Mouse (Mus musculus) hindbrain, embryonic 14.5 days (tissue): Measurements from ENCODE around the gene Tars2. TPM values are rescaled to one million over a fixed set of nuclear protein-coding genes. Genes with fewer than 3 reads are reported as not detected.

Experiments used
- ATAC-seq: fragments of 200-750 bp; cut with Nextera tagmentation; 2 replicates; pipeline ENCODE4 v1.8.0; 2017; ENCODE audit warnings: moderate number of reproducible peaks, mild to moderate bottlenecking, moderate TSS enrichment, moderate library complexity; ENCODE audit not compliant: low FRiP score
- DNase-seq: peaks from one replicate; pipeline ENCODE4 v3.0.0-alpha.2; 2015; ENCODE audit warnings: low spot score
- H3K27ac ChIP-seq: fragments of 300-500 bp; sonication (generic); 2 replicates; pipeline ENCODE4 v1.5.1; 2014; ENCODE audit warnings: mild to moderate bottlenecking, moderate library complexity
- H3K27me3 ChIP-seq: fragments of 300-500 bp; sonication (generic); 2 replicates; pipeline ENCODE4 v1.6.1; 2014; ENCODE audit warnings: mild to moderate bottlenecking, low read length, mixed read lengths; ENCODE audit not compliant: control insufficient read depth, insufficient read depth
- H3K36me3 ChIP-seq: fragments of 300-500 bp; sonication (generic); replicated peaks from 2 replicates; pipeline ENCODE4 v1.6.1; 2014; ENCODE audit not compliant: control insufficient read depth, insufficient read depth
- H3K4me1 ChIP-seq: fragments of 300-500 bp; sonication (generic); replicated peaks from 2 replicates; pipeline ENCODE4 v1.6.1; 2014; ENCODE audit warnings: antibody characterized with exemption, low read length, mixed read lengths; ENCODE audit not compliant: control insufficient read depth, insufficient read depth
- H3K4me2 ChIP-seq: fragments of 300-500 bp; sonication (generic); replicated peaks from 2 replicates; pipeline ENCODE4 v1.6.1; 2014; ENCODE audit warnings: mild to moderate bottlenecking, moderate library complexity
- H3K4me3 ChIP-seq: fragments of 300-500 bp; sonication (generic); replicated peaks from 2 replicates; pipeline ENCODE4 v1.5.1; 2014; ENCODE audit warnings: mild to moderate bottlenecking, low read length
- H3K9ac ChIP-seq: fragments of 300-500 bp; sonication (generic); 2 replicates; pipeline ENCODE4 v1.6.1; 2014
- H3K9me3 ChIP-seq: fragments of 300-500 bp; sonication (generic); 2 replicates; pipeline ENCODE4 v1.6.1; 2016; ENCODE audit warnings: low read length; ENCODE audit not compliant: control insufficient read depth
- WGBS: fragments of 180-500 bp; shearing (Covaris S2); extraction: QIAGEN DNeasy Blood & Tissue Kit; methylation state at CpG from one replicate; pipeline ENCODE4 v1.1.7; 2014; 5-methylcytosine and 5-hydroxymethylcytosine counted together
- polyA plus RNA-seq: library from polyadenylated mRNA; unstranded; fragments of >200 nt; fragmentation: Nextera tagmentation; extraction: Ambion mirVana; gene quantifications from 2 replicates; pipeline ENCODE4 v1.2.1, GENCODE M21; 2014

Tars2 gene
- polyA plus RNA-seq, 1 experiment from 2014 or later: 43.2 TPM

DNA sequence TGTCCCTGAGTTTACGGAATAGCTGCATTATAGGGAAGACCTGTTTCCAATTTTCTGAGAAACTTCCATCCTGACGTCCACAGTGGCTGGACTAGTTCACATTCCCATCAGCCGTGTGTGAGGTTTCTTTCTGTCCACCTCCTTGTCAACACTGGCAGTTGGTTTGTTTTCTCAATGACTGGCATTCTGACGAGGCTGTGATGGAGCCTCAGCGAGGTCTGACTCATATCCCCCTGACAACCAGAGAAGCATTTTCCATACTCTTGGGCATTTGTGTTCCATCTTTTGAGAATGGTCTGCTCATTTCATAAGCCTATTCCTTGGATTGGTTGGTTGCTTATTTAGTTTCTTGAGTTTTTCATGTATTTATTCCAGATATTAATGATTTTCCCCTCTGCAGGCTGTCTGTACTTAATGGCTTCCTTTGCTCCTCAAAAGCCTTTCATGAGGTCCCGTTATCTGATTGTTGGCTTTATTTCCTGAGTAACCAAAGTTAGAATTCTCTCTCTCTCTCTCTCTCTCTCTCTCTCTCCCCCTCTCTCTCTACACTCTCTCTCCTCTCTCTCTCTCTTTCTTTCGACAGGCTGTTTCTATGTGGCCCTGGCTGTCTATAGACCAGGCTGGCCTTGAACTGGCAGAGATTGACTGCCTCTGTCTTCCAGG is 33.2 kb downstream of the Tars2 start:
- ATAC-seq (no peak), DNase-seq (no peak)
- no peaks in the 10 kb centered on the region for H3K9me3 ChIP-seq
- no peak overlapping the region for H3K4me3 ChIP-seq
- H3K36me3 ChIP-seq: no peaks in the 10 kb centered on the region
- no peak overlapping the region for H3K4me2 ChIP-seq
- H3K27ac ChIP-seq: no peak overlapping the region
- no peak overlapping the region for H3K9ac ChIP-seq
- H3K27me3 ChIP-seq: no peaks in the 10 kb centered on the region
- no peaks in the 10 kb centered on the region for H3K4me1 ChIP-seq
- WGBS: 70% methylated on average over 7 of the region's 7 CpGs

DNA sequence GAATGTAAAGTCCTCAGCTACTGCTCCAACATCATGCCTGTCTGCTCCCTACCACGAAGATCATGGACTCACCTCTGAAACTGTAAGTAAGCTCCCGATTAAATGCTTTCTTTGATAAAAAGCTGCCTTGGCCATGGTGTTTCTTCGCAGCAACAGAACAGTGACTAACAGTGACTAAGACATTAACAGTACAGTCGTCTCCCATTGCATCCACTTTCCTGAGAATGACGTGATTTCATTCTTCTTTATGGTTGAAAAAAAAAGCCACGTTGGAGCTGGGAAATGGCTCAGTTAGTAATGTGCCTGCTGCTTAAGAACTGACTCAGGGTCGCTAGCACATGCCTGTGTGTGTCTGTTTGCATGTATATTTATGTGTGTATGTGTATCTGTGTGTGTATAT is 34.1 kb downstream of the Tars2 start:
- no peaks in the 10 kb centered on the region for H3K4me1 ChIP-seq
- no peak overlapping the region for H3K4me3 ChIP-seq
- no peaks in the 10 kb centered on the region for H3K9me3 ChIP-seq
- H3K9ac ChIP-seq: no peak overlapping the region
- H3K27ac ChIP-seq: no peak overlapping the region
- 88% methylated on average over 7 of the region's 7 CpGs for WGBS
- ATAC-seq: no peak
- no peak overlapping the region for H3K4me2 ChIP-seq
- no peaks in the 10 kb centered on the region for H3K36me3 ChIP-seq
- DNase-seq: no peak
- no peaks in the 10 kb centered on the region for H3K27me3 ChIP-seq

DNA sequence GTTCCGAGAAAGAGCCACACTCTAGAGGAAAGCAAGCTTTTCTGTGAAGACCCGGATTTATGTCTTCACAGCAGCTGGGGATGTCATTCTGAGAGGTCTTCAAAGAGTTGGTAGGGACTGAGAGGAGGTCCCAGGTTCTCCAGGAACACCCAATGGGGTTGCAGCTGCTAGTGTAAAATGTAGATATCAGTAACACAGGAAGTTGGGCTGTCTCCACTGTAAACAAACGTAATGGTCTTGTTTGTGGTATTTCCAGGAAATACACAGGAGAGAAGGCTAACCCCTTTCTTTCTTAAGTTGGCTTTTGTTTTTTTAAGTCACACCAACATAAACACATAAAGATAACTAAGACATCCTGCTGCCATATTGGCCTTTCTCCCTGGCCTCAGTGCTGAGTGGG is 37.6 kb downstream of the Tars2 start:
- Histone ChIP-seq H3K27ac (no peak overlapping the region), H3K4me3 (no peak overlapping the region), H3K27me3 (no peaks in the 10 kb centered on the region), H3K9me3 (no peaks in the 10 kb centered on the region), H3K4me1 (no peaks in the 10 kb centered on the region), H3K9ac (no peak overlapping the region), H3K4me2 (no peak overlapping the region), H3K36me3 (no peaks in the 10 kb centered on the region)
- DNase-seq (no peak), ATAC-seq (no peak)
- WGBS: 84% methylated on average over 3 of the region's 3 CpGs

DNA sequence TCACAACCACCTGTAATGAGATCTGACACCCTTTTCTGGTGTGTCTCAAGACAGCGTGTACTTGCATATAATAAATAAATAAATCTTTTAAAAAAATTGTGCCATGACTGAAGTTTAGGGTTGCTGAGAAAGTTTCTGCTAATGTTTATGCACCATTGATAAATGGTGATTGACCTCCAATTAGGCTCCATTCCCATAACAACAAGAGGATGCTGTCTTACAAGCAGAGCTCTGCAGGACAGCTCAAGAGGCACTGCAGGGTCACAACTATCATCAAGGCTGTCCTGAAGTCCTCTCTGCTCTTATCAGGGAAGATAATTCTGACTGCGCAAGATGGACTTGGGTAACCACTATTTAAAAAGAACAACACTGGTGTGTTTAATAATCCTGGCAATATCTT is 41.9 kb downstream of the Tars2 start:
- no peak overlapping the region for H3K9ac ChIP-seq
- no peaks in the 10 kb centered on the region for H3K36me3 ChIP-seq
- no peaks in the 10 kb centered on the region for H3K4me1 ChIP-seq
- H3K27me3 ChIP-seq: no peaks in the 10 kb centered on the region
- ATAC-seq (no peak), DNase-seq (no peak)
- 95% methylated on average over 2 of the region's 2 CpGs for WGBS
- H3K9me3 ChIP-seq: no peaks in the 10 kb centered on the region
- H3K4me2 ChIP-seq: no peak overlapping the region
- no peak overlapping the region for H3K27ac ChIP-seq
- no peak overlapping the region for H3K4me3 ChIP-seq

DNA sequence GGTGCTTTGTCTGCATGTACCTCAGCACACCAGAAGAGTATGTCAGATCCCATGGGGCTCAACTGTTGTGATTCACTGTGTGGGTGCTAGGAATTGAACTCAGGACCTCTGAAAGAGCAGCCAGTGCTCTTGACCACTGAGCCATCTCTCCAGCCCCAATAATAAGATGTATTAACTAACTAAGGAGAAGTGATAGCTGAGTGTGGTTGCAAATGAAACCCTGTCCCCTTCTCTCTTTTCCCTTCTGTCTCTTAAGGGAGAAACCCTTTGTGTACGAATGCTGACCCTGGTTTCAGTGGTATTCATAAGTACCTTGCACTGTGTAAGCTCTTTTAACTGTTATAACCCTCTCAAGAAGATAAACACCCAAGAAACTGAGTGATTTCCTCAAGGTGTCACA is 43.9 kb downstream of the Tars2 start:
- DNase-seq: no peak

DNA sequence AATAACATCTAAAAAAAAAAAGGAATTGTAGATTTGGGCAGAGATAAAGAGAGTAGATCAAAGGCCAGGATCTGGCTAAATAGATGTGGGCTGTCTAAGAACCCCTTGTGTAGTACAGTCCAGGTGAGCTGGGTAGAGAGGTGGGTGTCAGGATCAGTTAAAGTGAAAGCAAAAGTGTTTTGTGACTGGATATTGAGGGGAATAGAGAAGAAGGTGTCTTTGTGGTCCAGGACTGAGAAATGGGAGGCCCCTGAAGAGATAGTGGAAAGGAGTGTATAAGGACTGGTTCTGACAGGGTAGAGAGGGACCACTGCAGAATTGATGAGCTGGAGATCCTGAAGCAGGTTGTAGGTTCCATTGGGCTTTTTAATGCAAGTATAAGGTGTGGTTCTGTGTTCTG is 50.0 kb downstream of the Tars2 start:
- no peak for ATAC-seq
- Histone ChIP-seq H3K9me3 (no peaks in the 10 kb centered on the region), H3K27ac (no peak overlapping the region), H3K27me3 (no peaks in the 10 kb centered on the region), H3K36me3 (no peaks in the 10 kb centered on the region), H3K4me2 (no peak overlapping the region), H3K9ac (no peak overlapping the region), H3K4me1 (no peaks in the 10 kb centered on the region), H3K4me3 (no peak overlapping the region)
- no peak for DNase-seq

More for the DNA sequence above, 43.9 kb downstream of the Tars2 start:
- H3K36me3 ChIP-seq: no peaks in the 10 kb centered on the region
- no peaks in the 10 kb centered on the region for H3K9me3 ChIP-seq
- no peak for ATAC-seq
- no peak overlapping the region for H3K9ac ChIP-seq
- WGBS: 84% methylated on average over 1 of the region's 1 CpGs
- no peak overlapping the region for H3K4me3 ChIP-seq
- no peaks in the 10 kb centered on the region for H3K4me1 ChIP-seq
- H3K27ac ChIP-seq: no peak overlapping the region
- no peaks in the 10 kb centered on the region for H3K27me3 ChIP-seq
- H3K4me2 ChIP-seq: no peak overlapping the region

DNA sequence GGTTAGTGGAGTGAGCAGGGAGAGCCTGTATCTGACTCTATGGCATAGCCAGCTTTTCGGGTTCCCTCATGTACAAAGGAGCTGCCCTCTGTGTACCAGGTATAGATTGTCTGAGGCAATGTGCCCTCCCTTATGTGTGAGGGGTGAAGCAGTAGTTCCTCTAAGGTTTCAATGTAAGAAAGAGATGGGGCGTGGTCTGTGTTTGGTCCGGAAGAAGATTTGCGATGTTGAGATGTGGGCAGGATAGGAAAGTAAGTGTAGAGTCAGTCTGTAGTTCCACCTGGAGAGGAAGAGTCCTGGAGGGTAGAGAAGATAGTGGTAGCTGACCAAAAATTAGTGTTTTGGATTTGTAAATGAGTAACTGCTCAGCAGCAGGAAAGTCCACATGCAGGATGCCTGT is 51.0 kb downstream of the Tars2 start:
- H3K27ac ChIP-seq: no peak overlapping the region
- no peak overlapping the region for H3K4me2 ChIP-seq
- 96% methylated on average over 4 of the region's 4 CpGs for WGBS
- no peaks in the 10 kb centered on the region for H3K4me1 ChIP-seq
- no peaks in the 10 kb centered on the region for H3K9me3 ChIP-seq
- H3K27me3 ChIP-seq: no peaks in the 10 kb centered on the region
- no peak overlapping the region for H3K4me3 ChIP-seq
- H3K36me3 ChIP-seq: no peaks in the 10 kb centered on the region
- no peak overlapping the region for H3K9ac ChIP-seq
- no peak for ATAC-seq
- DNase-seq: no peak

DNA sequence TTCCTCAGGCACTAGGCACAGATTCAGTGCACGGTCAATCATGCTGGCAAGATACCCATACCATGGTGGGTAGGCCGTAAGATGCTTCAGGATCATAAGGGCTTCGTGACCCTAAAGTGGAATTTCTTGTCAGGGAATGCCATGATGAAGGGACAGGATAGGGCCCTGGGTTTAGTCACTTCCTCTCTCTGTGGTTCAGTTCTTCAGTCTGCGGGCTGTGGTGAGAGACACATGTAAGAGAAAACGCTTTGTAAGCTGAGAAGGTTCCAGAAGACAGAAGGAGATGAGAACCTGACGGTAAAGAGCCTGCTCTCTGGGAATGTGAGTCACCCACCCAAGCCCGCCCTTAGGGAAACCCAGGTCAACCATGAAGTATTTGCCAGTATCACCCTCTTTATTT is 52.5 kb downstream of the Tars2 start:
- no peaks in the 10 kb centered on the region for H3K4me1 ChIP-seq
- H3K9me3 ChIP-seq: no peaks in the 10 kb centered on the region
- H3K4me3 ChIP-seq: no peak overlapping the region
- no peak for ATAC-seq
- H3K9ac ChIP-seq: no peak overlapping the region
- no peaks in the 10 kb centered on the region for H3K36me3 ChIP-seq
- no peak overlapping the region for H3K27ac ChIP-seq
- no peak for DNase-seq
- 92% methylated on average over 7 of the region's 7 CpGs for WGBS
- H3K27me3 ChIP-seq: no peaks in the 10 kb centered on the region
- no peak overlapping the region for H3K4me2 ChIP-seq

DNA sequence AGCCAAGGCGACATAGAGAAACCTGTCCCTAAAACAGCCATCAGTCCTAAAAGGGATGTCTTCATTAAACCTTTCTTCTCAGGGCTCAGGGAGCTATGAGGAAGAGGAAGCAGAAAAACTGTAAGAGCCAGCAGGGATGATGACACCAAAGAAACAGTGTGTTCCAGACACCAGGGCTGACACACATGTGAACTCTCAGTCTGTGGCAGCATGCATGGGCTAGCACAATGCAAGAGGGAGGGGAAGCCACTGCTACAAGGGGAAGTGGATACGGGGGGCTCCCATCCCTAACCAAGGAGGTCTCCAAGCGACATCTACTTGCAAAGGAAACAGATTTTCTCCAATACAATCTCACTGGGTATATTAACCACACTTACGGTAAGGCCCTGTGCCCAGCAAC is 53.7 kb downstream of the Tars2 start:
- Histone ChIP-seq H3K27me3 (no peaks in the 10 kb centered on the region), H3K4me2 (no peak overlapping the region), H3K9ac (no peak overlapping the region), H3K36me3 (no peaks in the 10 kb centered on the region), H3K27ac (no peak overlapping the region), H3K9me3 (no peaks in the 10 kb centered on the region), H3K4me1 (0 out of 2 replicates have a peak, but pooled peaks cover 3% of the 10 kb centered on the region), H3K4me3 (no peak overlapping the region)
- DNase-seq: no peak
- 89% methylated on average over 4 of the region's 4 CpGs for WGBS
- ATAC-seq: no peak

DNA sequence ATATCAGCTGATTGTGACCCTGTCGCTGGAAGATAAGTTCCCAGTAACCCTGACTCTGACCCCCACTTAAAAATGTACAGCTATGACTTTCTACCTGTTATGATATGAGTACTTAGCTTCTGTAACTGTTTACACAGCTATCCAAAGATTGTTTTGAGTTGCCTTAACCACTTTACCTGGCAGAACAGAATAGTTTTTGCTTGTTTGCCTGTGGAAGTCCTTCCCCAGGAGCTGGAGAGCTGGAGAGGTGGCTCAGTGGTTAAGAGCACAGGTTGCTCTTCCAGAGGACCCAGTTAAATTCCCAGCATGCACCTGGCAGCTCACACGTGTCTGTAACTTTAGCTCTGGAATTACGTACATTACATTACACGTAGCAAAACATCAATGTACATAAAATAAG is 55.4 kb downstream of the Tars2 start:
- ATAC-seq (no peak), DNase-seq (no peak)
- Histone ChIP-seq H3K4me3 (no peak overlapping the region), H3K27ac (no peak overlapping the region), H3K9me3 (no peaks in the 10 kb centered on the region), H3K27me3 (no peaks in the 10 kb centered on the region), H3K4me1 (0 out of 2 replicates have a peak, but pooled peaks cover 3% of the 10 kb centered on the region), H3K36me3 (no peaks in the 10 kb centered on the region), H3K9ac (no peak overlapping the region), H3K4me2 (no peak overlapping the region)
- WGBS: 95% methylated on average over 4 of the region's 4 CpGs
